Mouse (Mus musculus) lung, adult 10 weeks (tissue): ENCODE results near the gene 4933402D24Rik. TPM values are rescaled to one million over a fixed set of nuclear protein-coding genes. Genes with fewer than 3 reads are reported as not detected.

Experiments
- polyA plus RNA-seq: library from polyadenylated mRNA; stranded (reverse); fragments of 350-450 nt; fragmentation: Illumina TruSeq; extraction: RNeasy Lipid Tissue Mini Kit (QIAGEN cat#74804); gene quantifications from one replicate; pipeline ENCODE4 v1.2.3, GENCODE M21; 2014; ENCODE audit warnings: low read depth, low replicate concordance; ENCODE audit not compliant: insufficient read depth

Gene 4933402D24Rik
- polyA plus RNA-seq = not detected

GRCm38 (mm10) chr1:63769167-63769566 lies at the start of gene 4933402D24Rik:
Gene 4933402D24Rik, minus strand, starts transcription at chr1:63769267.

DNA sequence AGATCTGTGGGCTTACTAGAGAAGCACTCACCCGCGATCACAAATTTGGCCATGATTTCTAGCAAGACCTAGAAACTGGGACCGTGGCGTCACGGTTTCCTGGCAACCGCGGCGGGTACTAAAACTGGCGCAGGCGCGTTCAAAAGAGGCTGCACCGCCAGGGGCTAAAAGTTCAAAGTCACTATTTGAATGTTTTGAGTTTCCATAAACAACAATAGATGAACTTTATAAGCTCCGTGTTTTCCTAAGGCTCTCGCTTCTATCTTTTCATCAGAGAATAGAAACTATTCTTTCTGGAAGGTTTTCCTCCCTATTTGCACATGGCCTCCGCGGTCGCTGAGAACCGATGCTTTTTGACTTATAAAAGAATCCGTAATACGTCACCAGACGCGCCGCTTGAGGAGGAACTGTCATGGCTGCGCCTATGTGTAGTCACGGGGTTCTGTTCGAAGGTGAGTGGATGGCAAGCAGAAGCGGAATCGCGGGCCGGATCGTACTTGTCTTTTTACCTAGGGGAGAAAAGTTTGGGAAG lies 38.8 kb downstream of the 4933402D24Rik start, which contains the start of the genes Mdh1b and Fastkd2:
Mdh1b (minus strand) TSS at position 79 of the 532 bp plus-strand sequence.
Fastkd2 (plus strand) TSS at position 375 of the 532 bp plus-strand sequence.

Other genes starting within 250 kb of the 4933402D24Rik start
- not detected for gene Gm39653, start 153.3 kb downstream of the 4933402D24Rik start, polyA plus RNA-seq
- 0.09 TPM for gene Dytn, start 82.3 kb downstream of the 4933402D24Rik start, polyA plus RNA-seq
- 3.7 TPM for gene Mdh1b, start 38.9 kb downstream of the 4933402D24Rik start, polyA plus RNA-seq
- 13.1 TPM for gene Fastkd2, start 38.7 kb downstream of the 4933402D24Rik start, polyA plus RNA-seq